ENCODE assay signal across 23 mouse cellular contexts in genomic region chr5:24047821-24048220, GRCm38 (mm10). TPM values are rescaled to one million over a fixed set of nuclear protein-coding genes. Genes with fewer than 3 reads are reported as not detected.
DNase-seq lines count a peak whose midpoint lies in the region; ATAC-seq and TF ChIP-seq lines count a peak whose summit lies in the region.
"Had no signal": no experiment of that assay in that cellular context is flagged by ENCODE, and none has a peak within 500 bp of the region (broad histone marks: within the 10 kb centered on the region; RNA-seq: fewer than 3 reads in every experiment).

No protein-coding gene starts in this region.

- no peak for TF ChIP-seq POLR2A in small intestine, adult 2 months (IDR thresholded peaks at IDR 0.05; ENCODE audit: low read depth, low read length)

- H3K9ac ChIP-seq in heart, embryonic 11.5 days (ENCODE audit: low read depth, low read length): no peak overlapping the region
- H3K9ac ChIP-seq in heart, embryonic 12.5 days: no peak overlapping the region
- no peak overlapping the region for H3K9ac ChIP-seq in intestine, postnatal 0 days (ENCODE audit: low read depth, low read length)
- H3K9ac ChIP-seq: hindbrain, embryonic 13.5 days; midbrain, embryonic 15.5 days; neural tube, embryonic 15.5 days had no signal

- H3K27ac ChIP-seq in heart, embryonic 11.5 days (ENCODE audit: low read depth, low read length): peak overlapping the region; percentile 29; the same call in 1 of the 2 replicates
- H3K27ac ChIP-seq in heart, embryonic 12.5 days (ENCODE audit: poor library complexity, severe bottlenecking): peak overlapping the region; percentile 33
- H3K27ac ChIP-seq in small intestine, adult 2 months (ENCODE audit: insufficient read depth, low read depth, low read length): peak overlapping the region; percentile 12; the same call in 1 of the 2 replicates
- H3K27ac ChIP-seq in intestine, postnatal 0 days (ENCODE audit: low read depth, low read length): no peak overlapping the region
- H3K27ac ChIP-seq: hindbrain, embryonic 13.5 days; midbrain, embryonic 15.5 days; neural tube, embryonic 15.5 days had no signal

- TF ChIP-seq CTCF in small intestine, adult 2 months (IDR thresholded peaks at IDR 0.05; ENCODE audit: extremely low read depth, insufficient read length, insufficient replicate concordance, low read depth, low read length): no peak
- no peak for TF ChIP-seq CTCF in intestine, postnatal 0 days (IDR thresholded peaks at IDR 0.05; ENCODE audit: low read depth)

- no peak overlapping the region for H3K4me3 ChIP-seq in heart, embryonic 11.5 days (ENCODE audit: low read depth, low read length)
- no peak overlapping the region for H3K4me3 ChIP-seq in heart, embryonic 12.5 days
- no peak overlapping the region for H3K4me3 ChIP-seq in small intestine, adult 2 months (ENCODE audit: low read depth, low read length)
- no peak overlapping the region for H3K4me3 ChIP-seq in intestine, postnatal 0 days (ENCODE audit: low read depth, low read length)
- H3K4me3 ChIP-seq: hindbrain, embryonic 13.5 days; layer of hippocampus, adult 2 months; midbrain, embryonic 15.5 days; neural tube, embryonic 15.5 days had no signal

- no peaks in the 10 kb centered on the region for H3K27me3 ChIP-seq in heart, embryonic 11.5 days (ENCODE audit: control insufficient read depth, insufficient read depth, low read length)
- H3K27me3 ChIP-seq in heart, embryonic 12.5 days (replicated peaks): no peaks in the 10 kb centered on the region
- H3K27me3 ChIP-seq in small intestine, adult 2 months (ENCODE audit: control insufficient read depth, insufficient read depth, low read length): no peaks in the 10 kb centered on the region
- no peaks in the 10 kb centered on the region for H3K27me3 ChIP-seq in intestine, postnatal 0 days (replicated peaks; ENCODE audit: control insufficient read depth, insufficient read depth, low read length)
- H3K27me3 ChIP-seq: midbrain, embryonic 15.5 days; neural tube, embryonic 15.5 days; Patski had no signal

- H3K36me3 ChIP-seq in heart, embryonic 11.5 days (ENCODE audit: control insufficient read depth, insufficient read depth, low read length): no peaks in the 10 kb centered on the region
- no peaks in the 10 kb centered on the region for H3K36me3 ChIP-seq in heart, embryonic 12.5 days
- no peaks in the 10 kb centered on the region for H3K36me3 ChIP-seq in small intestine, adult 2 months (ENCODE audit: control insufficient read depth, insufficient read depth, low read length)
- no peaks in the 10 kb centered on the region for H3K36me3 ChIP-seq in intestine, postnatal 0 days (ENCODE audit: control insufficient read depth, insufficient read depth)
- H3K36me3 ChIP-seq: hindbrain, embryonic 13.5 days; midbrain, embryonic 15.5 days; neural tube, embryonic 15.5 days had no signal

- DNase-seq in heart, adult 8-10 months (ENCODE audit: low spot score): no peak
- peak; percentile 5 for DNase-seq in R1 (ENCODE audit: low read depth, low spot score)
- no peak for DNase-seq in right cerebral cortex, adult 18-20 months
- DNase-seq: adrenal gland, postnatal 25 days; cerebellum, adult 18-20 months; gastrocnemius, postnatal 10 days; kidney, adult 8-10 months; kidney, postnatal 14 days; liver; lung, postnatal 14 days; right cerebral cortex, postnatal 14 days; thymus, postnatal 25 days had no signal

- no peak overlapping the region for H3K4me2 ChIP-seq in heart, embryonic 11.5 days
- H3K4me2 ChIP-seq in heart, embryonic 12.5 days: no peak overlapping the region
- no peak overlapping the region for H3K4me2 ChIP-seq in intestine, postnatal 0 days (replicated peaks; ENCODE audit: low read depth)
- H3K4me2 ChIP-seq: hindbrain, embryonic 13.5 days; midbrain, embryonic 15.5 days; neural tube, embryonic 15.5 days had no signal

- H3K4me1 ChIP-seq in heart, embryonic 11.5 days (ENCODE audit: control insufficient read depth, insufficient read depth, low read length): peaks cover 6% of the 10 kb centered on the region
- peaks cover 20% of the 10 kb centered on the region for H3K4me1 ChIP-seq in heart, embryonic 12.5 days (replicated peaks)
- H3K4me1 ChIP-seq in small intestine, adult 2 months (ENCODE audit: control insufficient read depth, insufficient read depth, insufficient read length, low read length): no peaks in the 10 kb centered on the region
- no peaks in the 10 kb centered on the region for H3K4me1 ChIP-seq in intestine, postnatal 0 days (replicated peaks; ENCODE audit: control insufficient read depth, insufficient read depth, low read length)
- H3K4me1 ChIP-seq: midbrain, embryonic 15.5 days had no signal

- 37% methylated on average over 1 of the region's 1 CpGs for WGBS in heart, embryonic 11.5 days (ENCODE audit: insufficient replicate concordance)
- 27% methylated on average over 1 of the region's 1 CpGs for WGBS in heart, embryonic 12.5 days
- 19% methylated on average over 1 of the region's 1 CpGs for WGBS in small intestine, adult 2 months
- WGBS in intestine, postnatal 0 days: 31% methylated on average over 1 of the region's 1 CpGs

- no peak for ATAC-seq in heart, embryonic 11.5 days (replicated peaks; ENCODE audit: insufficient number of reproducible peaks, low FRiP score, low TSS enrichment)
- ATAC-seq in heart, embryonic 12.5 days (ENCODE audit: insufficient number of reproducible peaks, low FRiP score): no peak
- ATAC-seq in intestine, postnatal 0 days: no peak
- ATAC-seq: activated CD4-positive, CD25-positive, alpha-beta regulatory T cell, adult 4 months; inflammation-experienced regulatory T-cells, adult 6 months; midbrain, embryonic 15.5 days; Patski had no signal

- no peaks in the 10 kb centered on the region for H3K9me3 ChIP-seq in heart, embryonic 11.5 days (replicated peaks; ENCODE audit: control insufficient read depth, low read length)
- no peaks in the 10 kb centered on the region for H3K9me3 ChIP-seq in heart, embryonic 12.5 days (replicated peaks)
- H3K9me3 ChIP-seq in intestine, postnatal 0 days (ENCODE audit: control insufficient read depth): no peaks in the 10 kb centered on the region
- H3K9me3 ChIP-seq: hindbrain, embryonic 13.5 days; midbrain, embryonic 15.5 days; neural tube, embryonic 15.5 days had no signal

RNA-seq across cellular contexts. Expression of gene Fam126a, which starts 17.3 kb away (rescaled TPM):
- polyA plus RNA-seq in heart, embryonic 11.5 days (2014; fragmentation: Nextera tagmentation; extraction: Ambion mirVana): 32.7 and 41.2 TPM in 2 replicates
- 10 to 100 TPM; 35.2 to 41.5 (median 37.2) TPM for total RNA-seq in heart, adult 8-10 months (2022)
- polyA plus RNA-seq in heart, embryonic 12.5 days (2016; fragmentation: Nextera tagmentation; extraction: Ambion mirVana): 51.5 and 51.7 TPM in 2 replicates
- 0.96 and 1.1 TPM in 2 replicates for polyA plus RNA-seq in small intestine, adult 2 months (2012; rRNA removed)
- polyA plus RNA-seq in intestine, postnatal 0 days (2015; fragmentation: Nextera tagmentation; extraction: Ambion mirVana): 4.9 and 5.0 TPM in 2 replicates

RNA-seq across cellular contexts. Expression of gene Klhl7, which starts 52.6 kb away (rescaled TPM):
- polyA plus RNA-seq in heart, embryonic 11.5 days (2014; fragmentation: Nextera tagmentation; extraction: Ambion mirVana): 39.0 and 50.4 TPM in 2 replicates
- 10 to 100 TPM; 44.2 to 57.4 (median 49.0) TPM for total RNA-seq in heart, adult 8-10 months (2022)
- 48.4 and 51.1 TPM in 2 replicates for polyA plus RNA-seq in heart, embryonic 12.5 days (2016; fragmentation: Nextera tagmentation; extraction: Ambion mirVana)
- polyA plus RNA-seq in small intestine, adult 2 months (2012; rRNA removed): 0.09 and 0.28 TPM in 2 replicates
- polyA plus RNA-seq in intestine, postnatal 0 days (2015; fragmentation: Nextera tagmentation; extraction: Ambion mirVana): 14.8 and 15.1 TPM in 2 replicates

Comparison
In these comparisons a context has a peak if more than half of its experiments do, and no peak if none do; other contexts are left out.
1. RNA of gene Klhl7, which starts 52.6 kb away (polyA plus RNA-seq): 48.4 to 51.1 TPM in heart, embryonic 12.5 days, 39.0 to 50.4 TPM in heart, embryonic 11.5 days and 14.8 to 15.1 TPM in intestine, postnatal 0 days; 0.09 to 0.28 TPM in small intestine, adult 2 months; every median in the first group is over 10 times any median in the second.